Mouse (Mus musculus) MEL (cell line): ENCODE results near the gene Pnpla5. TPM values are rescaled to one million over a fixed set of nuclear protein-coding genes. Genes with fewer than 3 reads are reported as not detected.

Experiments
- DNase-seq: peaks from one replicate; pipeline ENCODE4 v3.0.0; 2011; ENCODE audit warnings: low read depth, low spot score
- H3K27ac ChIP-seq: 2 replicates; pipeline ENCODE4 v1.5.1; 2012; ENCODE audit warnings: low read depth, mild to moderate bottlenecking, control low read depth, low read length, moderate library complexity; ENCODE audit not compliant: control insufficient read depth
- H3K27me3 ChIP-seq, 2 experiments: fragments of 150-350 bp in 1 of 2; sonication (generic) in 1 of 2; 2 replicates each; pipeline ENCODE4 v1.6.1; 2012; ENCODE audit warnings: low read length in 2 of 2, mild to moderate bottlenecking in 2 of 2, improper control_type of control experiment in 1 of 2, moderate library complexity in 1 of 2; ENCODE audit not compliant: insufficient read depth in 2 of 2, control insufficient read depth in 1 of 2
- H3K36me3 ChIP-seq, 2 experiments: 2 replicates each; pipeline ENCODE4 v1.6.1; 2012 to 2014; ENCODE audit warnings: low read length in 2 of 2, improper control_type of control experiment in 1 of 2, inconsistent platforms in 1 of 2, mild to moderate bottlenecking in 1 of 2; ENCODE audit not compliant: insufficient read depth in 2 of 2, control insufficient read depth in 1 of 2
- H3K4me1 ChIP-seq, 2 experiments: fragments of 150-350 bp in 1 of 2; sonication (generic) in 1 of 2; 2 replicates each; pipeline ENCODE4 v1.6.1; 2012; ENCODE audit warnings: low read length in 2 of 2, improper control_type of control experiment in 1 of 2, mild to moderate bottlenecking in 1 of 2; ENCODE audit not compliant: insufficient read depth in 2 of 2, control insufficient read depth in 1 of 2
- H3K4me3 ChIP-seq, 2 experiments: fragments of 150-350 bp in 1 of 2; sonication (generic) in 1 of 2; 2 replicates each; pipeline ENCODE4 v1.5.1; 2012; ENCODE audit warnings: low read depth in 2 of 2, low read length in 2 of 2, mild to moderate bottlenecking in 2 of 2, moderate library complexity in 2 of 2, control low read depth in 1 of 2, improper control_type of control experiment in 1 of 2; ENCODE audit not compliant: control insufficient read depth in 1 of 2, insufficient read depth in 1 of 2
- H3K79me2 ChIP-seq: 2 replicates; pipeline ENCODE4 v1.6.1; 2012; ENCODE audit warnings: mild to moderate bottlenecking, low read length, moderate library complexity; ENCODE audit not compliant: control insufficient read depth, poor library complexity, insufficient read depth
- H3K9ac ChIP-seq: 2 replicates; pipeline ENCODE4 v1.6.1; 2012; ENCODE audit warnings: low read depth, mild to moderate bottlenecking, control low read depth, low read length, moderate library complexity; ENCODE audit not compliant: control insufficient read depth, poor library complexity, severe bottlenecking
- H3K9me3 ChIP-seq: fragments of 150-350 bp; sonication (generic); replicated peaks from 2 replicates; pipeline ENCODE4 v1.6.1; 2012; ENCODE audit warnings: mild to moderate bottlenecking, low read length, improper control_type of control experiment, moderate library complexity; ENCODE audit not compliant: insufficient read depth
- BHLHE40 ChIP-seq: IDR thresholded peaks from 2 replicates; pipeline ENCODE4 v1.6.1; 2012; ENCODE audit warnings: low read depth, mild to moderate bottlenecking, inconsistent platforms, low read length, improper control_type of control experiment, borderline replicate concordance
- CHD1 ChIP-seq: IDR thresholded peaks from 2 replicates; pipeline ENCODE4 v1.6.1; 2012; ENCODE audit warnings: low read depth, mild to moderate bottlenecking, inconsistent platforms, low read length, improper control_type of control experiment
- CTCF ChIP-seq, 3 experiments: IDR thresholded peaks in 2 of 3; conservative IDR thresholded peaks in 1 of 3; 2 replicates each; pipeline ENCODE4 v1.5.1; 2011 to 2012; ENCODE audit warnings: low read length in 3 of 3, low read depth in 2 of 3, mild to moderate bottlenecking in 2 of 3, improper control_type of control experiment in 1 of 3, inconsistent platforms in 1 of 3, mixed read lengths in 1 of 3, moderate library complexity in 1 of 3; ENCODE audit not compliant: control insufficient read depth in 1 of 3, insufficient read depth in 1 of 3, poor library complexity in 1 of 3, severe bottlenecking in 1 of 3
- ELF1 ChIP-seq: IDR thresholded peaks from 2 replicates; pipeline ENCODE4 v1.6.1; 2014; ENCODE audit warnings: low read depth, mild to moderate bottlenecking, inconsistent platforms, low read length, improper control_type of control experiment, moderate library complexity
- ETS1 ChIP-seq: IDR thresholded peaks from 2 replicates; pipeline ENCODE4 v1.6.1; 2012; ENCODE audit warnings: low read depth, mild to moderate bottlenecking, inconsistent platforms, low read length, improper control_type of control experiment, moderate library complexity
- HCFC1 ChIP-seq: IDR thresholded peaks from 2 replicates; pipeline ENCODE4 v1.6.1; 2012; ENCODE audit warnings: low read depth, mild to moderate bottlenecking, inconsistent platforms, low read length, improper control_type of control experiment, moderate library complexity
- KAT2A ChIP-seq: conservative IDR thresholded peaks from 2 replicates; pipeline ENCODE4 v1.6.1; 2012; ENCODE audit warnings: low read depth, low read length, improper control_type of control experiment, inconsistent platforms
- MAX ChIP-seq: IDR thresholded peaks from 2 replicates; pipeline ENCODE4 v1.6.1; 2011; ENCODE audit warnings: low read length, improper control_type of control experiment
- MAZ ChIP-seq: IDR thresholded peaks from 2 replicates; pipeline ENCODE4 v1.6.1; 2012; ENCODE audit warnings: low read depth, mild to moderate bottlenecking, inconsistent platforms, low read length, improper control_type of control experiment
- MYB ChIP-seq: IDR thresholded peaks from 2 replicates; pipeline ENCODE4 v1.6.1; 2011; ENCODE audit warnings: mild to moderate bottlenecking, low read depth, low read length, improper control_type of control experiment
- POLR2A ChIP-seq, 2 experiments: IDR thresholded peaks; 2 replicates each; pipeline ENCODE4 v1.6.1; 2011 to 2012; ENCODE audit warnings: low read length in 2 of 2, mild to moderate bottlenecking in 2 of 2, control low read depth in 1 of 2, improper control_type of control experiment in 1 of 2, low read depth in 1 of 2, moderate library complexity in 1 of 2; ENCODE audit not compliant: control insufficient read depth in 1 of 2, insufficient read depth in 1 of 2, poor library complexity in 1 of 2
- RAD21 ChIP-seq: IDR thresholded peaks from 2 replicates; pipeline ENCODE4 v1.6.1; 2011; ENCODE audit warnings: mild to moderate bottlenecking, low read depth, low read length, improper control_type of control experiment
- RCOR1 ChIP-seq: IDR thresholded peaks from 2 replicates; pipeline ENCODE4 v1.6.1; 2012; ENCODE audit warnings: low read depth, mild to moderate bottlenecking, inconsistent platforms, low read length, improper control_type of control experiment
- TAL1 ChIP-seq: IDR thresholded peaks from 2 replicates; pipeline ENCODE4 v1.6.1; 2012; ENCODE audit warnings: mild to moderate bottlenecking, inconsistent platforms, low read length, moderate library complexity, mixed read lengths
- TBP ChIP-seq: IDR thresholded peaks from 2 replicates; pipeline ENCODE4 v1.8.0; 2011; ENCODE audit warnings: low read depth, low read length, improper control_type of control experiment
- TCF12 ChIP-seq: IDR thresholded peaks from 2 replicates; pipeline ENCODE4 v1.6.1; 2014; ENCODE audit warnings: low read depth, mild to moderate bottlenecking, inconsistent platforms, low read length, improper control_type of control experiment, moderate library complexity
- UBTF ChIP-seq: IDR thresholded peaks from 2 replicates; pipeline ENCODE4 v1.6.1; 2012; ENCODE audit warnings: low read depth, mild to moderate bottlenecking, inconsistent platforms, low read length, improper control_type of control experiment, moderate library complexity, borderline replicate concordance; ENCODE audit not compliant: insufficient read depth
- USF1 ChIP-seq: IDR thresholded peaks from 2 replicates; pipeline ENCODE4 v1.6.1; 2014; ENCODE audit warnings: low read depth, mild to moderate bottlenecking, inconsistent platforms, low read length, improper control_type of control experiment, moderate library complexity
- ZKSCAN1 ChIP-seq: IDR thresholded peaks from 2 replicates; pipeline ENCODE4 v1.6.1; 2012; ENCODE audit warnings: low read depth, mild to moderate bottlenecking, inconsistent platforms, low read length, improper control_type of control experiment, moderate library complexity
- polyA plus RNA-seq, 2 experiments: library from polyadenylated mRNA; stranded (reverse) in 1 of 2; unstranded in 1 of 2; fragments of >175 nt in 1 of 2; fragments of >200 nt in 1 of 2; gene quantifications; 2 replicates each; pipeline versions ENCODE4 v1.2.1 to v1.2.4; 2012; ENCODE audit warnings: low replicate concordance in 2 of 2, low read depth in 1 of 2; ENCODE audit not compliant: insufficient read length in 2 of 2, insufficient read depth in 1 of 2, missing spikeins in 1 of 2
- total RNA-seq: library from RNA; depleted of rRNA; stranded (reverse); fragments of 300-350 nt; gene quantifications from 2 replicates; pipeline ENCODE4 v1.2.3, GENCODE M21; 2012; rRNA removed

Pnpla5 gene
- total and polyA plus RNA-seq, 3 experiments = not detected

DNA sequence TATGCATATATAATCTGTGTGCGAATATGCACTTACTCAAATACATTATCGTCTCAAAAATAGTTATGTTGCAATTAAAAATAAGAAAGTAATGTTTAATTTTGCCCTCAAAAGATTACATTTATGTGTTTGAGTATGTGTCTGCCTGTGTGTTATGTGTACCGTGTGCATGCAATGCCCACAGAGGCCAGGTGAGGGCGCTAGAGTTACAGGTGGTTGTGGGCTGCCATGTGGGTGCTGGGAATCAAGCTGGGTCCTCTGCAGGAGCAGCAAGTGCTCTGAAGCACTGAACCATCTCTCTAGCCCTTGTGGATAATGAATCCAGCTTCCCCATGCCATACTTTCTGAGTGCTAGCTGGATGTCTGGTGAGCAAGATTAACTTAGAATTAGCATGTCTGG is 57.3 kb downstream of the Pnpla5 start:
- H3K4me1 ChIP-seq = no peaks in the 10 kb centered on the region
- H3K4me3 ChIP-seq = no peak overlapping the region
- no peak overlapping the region for H3K9ac ChIP-seq
- no peak overlapping the region for H3K27ac ChIP-seq
- DNase-seq = no peak
- no peaks in the 10 kb centered on the region for H3K9me3 ChIP-seq
- H3K27me3 ChIP-seq = no peaks in the 10 kb centered on the region
- TF ChIP-seq ELF1 (no peak), CTCF (IDR thresholded peaks at IDR 0.05 in 2 of 3, conservative IDR thresholded peaks at IDR 0.05 in 1 of 3; ENCODE audit: control insufficient read depth in 1 of 3, insufficient read depth in 1 of 3, low read depth in 2 of 3, low read length in 3 of 3, poor library complexity in 1 of 3, severe bottlenecking in 1 of 3) (peak; percentile 4 to 25 (median 21); a peak in 4 of 6 replicates)
- H3K79me2 ChIP-seq = no peaks in the 10 kb centered on the region
- no peaks in the 10 kb centered on the region for H3K36me3 ChIP-seq

DNA sequence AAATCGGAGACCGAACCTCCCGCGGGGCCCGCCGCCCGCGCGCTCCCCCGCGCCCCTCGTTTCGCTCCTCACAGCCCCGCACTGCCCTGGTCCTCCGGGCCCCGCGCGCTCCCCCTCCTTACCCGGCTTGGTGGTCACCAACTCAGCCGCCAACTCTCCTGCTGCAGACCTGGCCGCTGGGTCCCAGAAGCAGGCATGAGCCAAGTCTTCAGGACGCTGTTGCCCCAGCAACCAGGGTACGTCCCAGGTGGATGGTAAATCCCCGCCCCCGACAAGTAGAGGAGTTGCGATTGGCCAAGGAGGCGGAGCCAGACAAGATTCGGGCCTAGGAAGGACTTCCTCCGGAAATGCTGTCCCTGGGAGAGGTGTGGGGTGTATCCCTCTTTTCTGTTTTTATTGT is 57.8 kb downstream of the Pnpla5 start, which contains the start of gene Efcab6:
Gene Efcab6 (minus strand): TSS at position 240 of the 400 bp plus-strand sequence.
- Histone ChIP-seq H3K79me2 (no peaks in the 10 kb centered on the region), H3K36me3 (no peaks in the 10 kb centered on the region)
- TF ChIP-seq BHLHE40 = no peak
- no peak for TF ChIP-seq CHD1
- no peak for TF ChIP-seq ZKSCAN1
- TF ChIP-seq ELF1 = no peak
- no peak for TF ChIP-seq USF1
- TF ChIP-seq MAX = no peak
- no peak for TF ChIP-seq ETS1
- TF ChIP-seq POLR2A (IDR thresholded peaks at IDR 0.05; ENCODE audit: control insufficient read depth in 1 of 2, insufficient read depth in 1 of 2, low read depth in 1 of 2, low read length in 2 of 2, poor library complexity in 1 of 2) = no peak
- no peak for TF ChIP-seq MYB
- TF ChIP-seq TBP = no peak
- TF ChIP-seq RCOR1 = no peak
- TF ChIP-seq MAZ = no peak
- TF ChIP-seq CTCF (IDR thresholded peaks at IDR 0.05 in 2 of 3, conservative IDR thresholded peaks at IDR 0.05 in 1 of 3; ENCODE audit: control insufficient read depth in 1 of 3, insufficient read depth in 1 of 3, low read depth in 2 of 3, low read length in 3 of 3, poor library complexity in 1 of 3, severe bottlenecking in 1 of 3) = no peak
- no peak for TF ChIP-seq RAD21
- no peak for TF ChIP-seq UBTF
- no peak for TF ChIP-seq HCFC1
- no peak for TF ChIP-seq KAT2A
- no peak for TF ChIP-seq TCF12
- TF ChIP-seq TAL1 = no peak
- TF ChIP-seq, all 39 proteins: peak for 0
- Histone ChIP-seq H3K4me3 (no peak within 1 kb of the TSS), H3K9me3 (no peaks in the 10 kb centered on the region), H3K27ac (no peak within 1 kb of the TSS), H3K9ac (no peak within 1 kb of the TSS), H3K4me1 (no peaks in the 10 kb centered on the region), H3K27me3 (no peaks in the 10 kb centered on the region)
- DNase-seq = no peak

Other genes starting within 250 kb of the Pnpla5 start
- gene Efcab6, start 57.8 kb downstream of the Pnpla5 start, total RNA-seq = not detected in 2 replicates
- gene Efcab6, start 57.8 kb downstream of the Pnpla5 start, polyA plus RNA-seq = not detected
- not detected in 2 replicates for gene Sult4a1, start 17.4 kb downstream of the Pnpla5 start, total RNA-seq
- not detected for gene Sult4a1, start 17.4 kb downstream of the Pnpla5 start, polyA plus RNA-seq
- not detected in 2 replicates for gene Pnpla3, start 44.7 kb upstream of the Pnpla5 start, total RNA-seq
- gene Pnpla3, start 44.7 kb upstream of the Pnpla5 start, polyA plus RNA-seq = not detected
- 62.4 and 65.7 TPM in 2 replicates for gene Samm50, start 69.1 kb upstream of the Pnpla5 start, total RNA-seq
- 100 to 1,000 TPM in 1 of 2 experiments, not detected in 1; 190 TPM for gene Samm50, start 69.1 kb upstream of the Pnpla5 start, polyA plus RNA-seq
- gene Parvb, start 108.9 kb upstream of the Pnpla5 start, total RNA-seq = 4.8 and 6.3 TPM in 2 replicates
- 10 to 100 TPM in 1 of 2 experiments, not detected in 1; 58.0 TPM for gene Parvb, start 108.9 kb upstream of the Pnpla5 start, polyA plus RNA-seq
- gene Parvg, start 200.9 kb upstream of the Pnpla5 start, total RNA-seq = 58.8 and 67.5 TPM in 2 replicates
- gene Parvg, start 200.9 kb upstream of the Pnpla5 start, polyA plus RNA-seq = 100 to 1,000 TPM in 1 of 2 experiments, not detected in 1; 142 TPM